Mouse (Mus musculus) forebrain, embryonic 16.5 days (tissue): ENCODE results near the gene Banp. TPM values are rescaled to one million over a fixed set of nuclear protein-coding genes. Genes with fewer than 3 reads are reported as not detected.

Experiments
- ATAC-seq: fragments of 200-750 bp; cut with Nextera tagmentation; 2 replicates; pipeline ENCODE4 v1.8.0; 2017; ENCODE audit warnings: mild to moderate bottlenecking, moderate library complexity
- H3K27ac ChIP-seq: fragments of 300-500 bp; sonication (generic); 2 replicates; pipeline ENCODE4 v1.5.1; 2014; ENCODE audit warnings: low read length, control low read depth
- H3K27me3 ChIP-seq: fragments of 300-500 bp; sonication (generic); replicated peaks from 2 replicates; pipeline ENCODE4 v1.6.1; 2014; ENCODE audit warnings: low read length; ENCODE audit not compliant: control insufficient read depth, insufficient read depth
- H3K36me3 ChIP-seq: fragments of 300-500 bp; sonication (generic); 2 replicates; pipeline ENCODE4 v1.6.1; 2014; ENCODE audit not compliant: control insufficient read depth, insufficient read depth
- H3K4me1 ChIP-seq: fragments of 300-500 bp; sonication (generic); replicated peaks from 2 replicates; pipeline ENCODE4 v1.6.1; 2014; ENCODE audit warnings: low read length; ENCODE audit not compliant: control insufficient read depth, insufficient read depth
- H3K4me2 ChIP-seq: fragments of 300-500 bp; sonication (generic); 2 replicates; pipeline ENCODE4 v1.6.1; 2014; ENCODE audit warnings: mild to moderate bottlenecking, low read length, control low read depth
- H3K4me3 ChIP-seq: fragments of 300-500 bp; sonication (generic); replicated peaks from 2 replicates; pipeline ENCODE4 v1.5.1; 2014; ENCODE audit warnings: mild to moderate bottlenecking, low read length, control low read depth
- H3K9ac ChIP-seq: fragments of 300-500 bp; sonication (generic); replicated peaks from 2 replicates; pipeline ENCODE4 v1.6.1; 2014; ENCODE audit warnings: low read depth, low read length, control low read depth
- H3K9me3 ChIP-seq: fragments of 300-500 bp; sonication (generic); 2 replicates; pipeline ENCODE4 v1.6.1; 2016; ENCODE audit warnings: low read length; ENCODE audit not compliant: control insufficient read depth
- WGBS: fragments of 180-500 bp; shearing (Covaris S2); extraction: QIAGEN DNeasy Blood & Tissue Kit; methylation state at CpG from one replicate; pipeline ENCODE4 v1.1.7; 2014; 5-methylcytosine and 5-hydroxymethylcytosine counted together
- polyA plus RNA-seq: library from polyadenylated mRNA; unstranded; fragments of >200 nt; fragmentation: Nextera tagmentation; extraction: Ambion mirVana; gene quantifications from 2 replicates; pipeline ENCODE4 v1.2.1, GENCODE M21; 2015

The Banp gene
- polyA plus RNA-seq, 1 experiment from 2014 or later, result 68.4 TPM

- Histone ChIP-seq H3K4me1 (no peaks in the 10 kb centered on the region), H3K9me3 (no peaks in the 10 kb centered on the region), H3K4me3 (no peak overlapping the region), H3K4me2 (no peak overlapping the region), H3K9ac (no peak overlapping the region), H3K27ac (no peak overlapping the region), H3K27me3 (no peaks in the 10 kb centered on the region), H3K36me3 (peaks cover 8% of the 10 kb centered on the region)
- no peak for ATAC-seq
- WGBS, result 89% methylated on average over 4 of the region's 4 CpGs
Observed at GRCm38 (mm10) chr8:122028116-122028515, 78.6 kb downstream of the Banp start.

GRCm38 (mm10) chr8:122030965-122031364 is 81.4 kb downstream of the Banp start:
- Histone ChIP-seq H3K36me3 (peaks cover 5% of the 10 kb centered on the region), H3K4me1 (no peaks in the 10 kb centered on the region), H3K4me3 (no peak overlapping the region), H3K9ac (no peak overlapping the region), H3K9me3 (no peaks in the 10 kb centered on the region), H3K27me3 (no peaks in the 10 kb centered on the region), H3K27ac (no peak overlapping the region), H3K4me2 (no peak overlapping the region)
- 38% methylated on average over 7 of the region's 7 CpGs for WGBS
- ATAC-seq, result no peak

GRCm38 (mm10) chr8:122032741-122033140 is 83.2 kb downstream of the Banp start:
- no peak overlapping the region for H3K4me3 ChIP-seq
- H3K27ac ChIP-seq, result no peak overlapping the region
- no peaks in the 10 kb centered on the region for H3K36me3 ChIP-seq
- H3K4me2 ChIP-seq, result no peak overlapping the region
- ATAC-seq, result no peak
- no peak overlapping the region for H3K9ac ChIP-seq
- no peaks in the 10 kb centered on the region for H3K9me3 ChIP-seq
- H3K27me3 ChIP-seq, result no peaks in the 10 kb centered on the region
- 75% methylated on average over 9 of the region's 9 CpGs for WGBS
- no peaks in the 10 kb centered on the region for H3K4me1 ChIP-seq

GRCm38 (mm10) chr8:122035543-122035942 is 86.0 kb downstream of the Banp start:
- no peak overlapping the region for H3K4me3 ChIP-seq
- WGBS, result 75% methylated on average over 7 of the region's 7 CpGs
- H3K27ac ChIP-seq, result no peak overlapping the region
- H3K27me3 ChIP-seq, result no peaks in the 10 kb centered on the region
- ATAC-seq, result no peak
- no peak overlapping the region for H3K4me2 ChIP-seq
- H3K4me1 ChIP-seq, result no peaks in the 10 kb centered on the region
- no peaks in the 10 kb centered on the region for H3K9me3 ChIP-seq
- H3K9ac ChIP-seq, result no peak overlapping the region
- H3K36me3 ChIP-seq, result no peaks in the 10 kb centered on the region

GRCm38 (mm10) chr8:122036325-122036724 is 86.8 kb downstream of the Banp start:
- no peaks in the 10 kb centered on the region for H3K4me1 ChIP-seq
- H3K27ac ChIP-seq, result no peak overlapping the region
- no peak overlapping the region for H3K4me2 ChIP-seq
- no peak for ATAC-seq
- no peak overlapping the region for H3K4me3 ChIP-seq
- no peaks in the 10 kb centered on the region for H3K27me3 ChIP-seq
- 86% methylated on average over 6 of the region's 6 CpGs for WGBS
- no peaks in the 10 kb centered on the region for H3K36me3 ChIP-seq
- no peak overlapping the region for H3K9ac ChIP-seq
- no peaks in the 10 kb centered on the region for H3K9me3 ChIP-seq

- H3K9me3 ChIP-seq, result no peaks in the 10 kb centered on the region
- no peak overlapping the region for H3K4me3 ChIP-seq
- H3K4me1 ChIP-seq, result no peaks in the 10 kb centered on the region
- WGBS, result 85% methylated on average over 7 of the region's 7 CpGs
- no peak overlapping the region for H3K4me2 ChIP-seq
- H3K36me3 ChIP-seq, result no peaks in the 10 kb centered on the region
- no peaks in the 10 kb centered on the region for H3K27me3 ChIP-seq
- H3K9ac ChIP-seq, result no peak overlapping the region
- no peak overlapping the region for H3K27ac ChIP-seq
- no peak for ATAC-seq
Observed at GRCm38 (mm10) chr8:122037279-122037678, 87.7 kb downstream of the Banp start.

- Histone ChIP-seq H3K27ac (no peak overlapping the region), H3K9ac (no peak overlapping the region), H3K4me1 (no peaks in the 10 kb centered on the region), H3K4me3 (no peak overlapping the region), H3K9me3 (no peaks in the 10 kb centered on the region), H3K27me3 (no peaks in the 10 kb centered on the region), H3K36me3 (no peaks in the 10 kb centered on the region), H3K4me2 (no peak overlapping the region)
- ATAC-seq, result no peak
- 89% methylated on average over 6 of the region's 6 CpGs for WGBS
Observed at GRCm38 (mm10) chr8:122038076-122038475, 88.5 kb downstream of the Banp start.

- no peak overlapping the region for H3K4me3 ChIP-seq
- H3K9ac ChIP-seq, result no peak overlapping the region
- no peaks in the 10 kb centered on the region for H3K9me3 ChIP-seq
- no peak overlapping the region for H3K4me2 ChIP-seq
- no peak overlapping the region for H3K27ac ChIP-seq
- ATAC-seq, result no peak
- no peaks in the 10 kb centered on the region for H3K36me3 ChIP-seq
- no peaks in the 10 kb centered on the region for H3K27me3 ChIP-seq
- no peaks in the 10 kb centered on the region for H3K4me1 ChIP-seq
- WGBS, result 78% methylated on average over 4 of the region's 4 CpGs
Observed at GRCm38 (mm10) chr8:122039452-122039851, 89.9 kb downstream of the Banp start.

GRCm38 (mm10) chr8:122047206-122047870 is 97.8 kb downstream of the Banp start:
- Histone ChIP-seq H3K4me3 (no peak overlapping the region), H3K4me1 (no peaks in the 10 kb centered on the region), H3K9me3 (no peaks in the 10 kb centered on the region), H3K9ac (no peak overlapping the region), H3K27me3 (no peaks in the 10 kb centered on the region), H3K27ac (no peak overlapping the region), H3K4me2 (no peak overlapping the region), H3K36me3 (no peaks in the 10 kb centered on the region)
- 43% methylated on average over 15 of the region's 15 CpGs for WGBS
- ATAC-seq, result no peak

GRCm38 (mm10) chr8:122049266-122049665 is 99.7 kb downstream of the Banp start:
- ATAC-seq, result no peak
- no peaks in the 10 kb centered on the region for H3K36me3 ChIP-seq
- H3K4me2 ChIP-seq, result no peak overlapping the region
- no peaks in the 10 kb centered on the region for H3K4me1 ChIP-seq
- no peak overlapping the region for H3K9ac ChIP-seq
- no peak overlapping the region for H3K27ac ChIP-seq
- no peaks in the 10 kb centered on the region for H3K9me3 ChIP-seq
- no peak overlapping the region for H3K4me3 ChIP-seq
- WGBS, result 87% methylated on average over 4 of the region's 4 CpGs
- H3K27me3 ChIP-seq, result no peaks in the 10 kb centered on the region
